8 mouse cellular contexts compared by ENCODE assay signal in genomic region chr4:105109990-105110683, GRCm38 (mm10). TPM values are rescaled to one million over a fixed set of nuclear protein-coding genes. Genes with fewer than 3 reads are reported as not detected.
DNase-seq lines count a peak whose midpoint lies in the region; ATAC-seq and TF ChIP-seq lines count a peak whose summit lies in the region.

No protein-coding gene starts in this region.

- peak overlapping the region; percentile 58 for H3K4me3 ChIP-seq in kidney, postnatal 0 days (replicated peaks; ENCODE audit: low read depth, low read length)
- peak overlapping the region; percentile 65 for H3K4me3 ChIP-seq in stomach, embryonic 16.5 days (replicated peaks; ENCODE audit: low read length)

- peak overlapping the region; percentile 72 for H3K9ac ChIP-seq in kidney, postnatal 0 days (ENCODE audit: low read depth, low read length)
- H3K9ac ChIP-seq in stomach, embryonic 16.5 days (ENCODE audit: low read length): peak overlapping the region; percentile 83

- H3K4me1 ChIP-seq in kidney, postnatal 0 days (replicated peaks; ENCODE audit: insufficient read depth, low read length): no peaks in the 10 kb centered on the region
- peaks cover 11% of the 10 kb centered on the region; the same call in 1 of the 2 replicates for H3K4me1 ChIP-seq in stomach, embryonic 16.5 days (ENCODE audit: control insufficient read depth, insufficient read depth, low read length)

- peak; percentile 13 for DNase-seq in kidney, postnatal 0 days (ENCODE audit: low spot score)
- DNase-seq in kidney, adult 11 months: no peak
- DNase-seq in cerebellum, adult 11 months: peak; percentile 48
- DNase-seq in forelimb bud, embryonic 11.5 days (ENCODE audit: low read depth, low spot score): peak; percentile 26
- peak; percentile 29 to 43 for DNase-seq in layer of hippocampus, postnatal 36 days
- DNase-seq in spleen, postnatal 14 days (ENCODE audit: low spot score in 2 of 2): no peak

- H3K9me3 ChIP-seq in kidney, postnatal 0 days (replicated peaks; ENCODE audit: low read length): no peaks in the 10 kb centered on the region
- no peaks in the 10 kb centered on the region for H3K9me3 ChIP-seq in stomach, embryonic 16.5 days (replicated peaks; ENCODE audit: control insufficient read depth, low read length)

- peak; percentile 44 for ATAC-seq in kidney, postnatal 0 days (replicated peaks; ENCODE audit: low FRiP score, low read depth)
- ATAC-seq in megakaryocyte-erythroid progenitor cell, adult 5-6 weeks (replicated peaks; ENCODE audit: low FRiP score, low TSS enrichment, poor library complexity, severe bottlenecking): peak; percentile 9; the same call in 1 of the 2 replicates
- peak; percentile 62 for ATAC-seq in stomach, embryonic 16.5 days (ENCODE audit: insufficient read depth, low FRiP score)

- peak overlapping the region; percentile 95 for H3K4me2 ChIP-seq in kidney, postnatal 0 days (ENCODE audit: low read length)
- peak overlapping the region; percentile 95 for H3K4me2 ChIP-seq in stomach, embryonic 16.5 days (ENCODE audit: low read depth, low read length)

- no peaks in the 10 kb centered on the region for H3K27me3 ChIP-seq in kidney, postnatal 0 days (ENCODE audit: insufficient read depth, low read length)
- no peaks in the 10 kb centered on the region for H3K27me3 ChIP-seq in stomach, embryonic 16.5 days (ENCODE audit: control insufficient read depth, insufficient read depth, low read length)

- 3% methylated on average over 21 of the region's 24 CpGs for WGBS in kidney, postnatal 0 days
- WGBS in stomach, embryonic 16.5 days: 3% methylated on average over 23 of the region's 24 CpGs

- no peaks in the 10 kb centered on the region for H3K36me3 ChIP-seq in kidney, postnatal 0 days (ENCODE audit: insufficient read depth, low read length)
- no peaks in the 10 kb centered on the region for H3K36me3 ChIP-seq in stomach, embryonic 16.5 days (ENCODE audit: control insufficient read depth, insufficient read depth, low read length)

- TF ChIP-seq CTCF in kidney, postnatal 0 days (IDR thresholded peaks at IDR 0.05; ENCODE audit: low read depth): no peak

- peak overlapping the region; percentile 90 for H3K27ac ChIP-seq in kidney, postnatal 0 days
- no peak overlapping the region; the same call in 1 of the 2 replicates for H3K27ac ChIP-seq in stomach, embryonic 16.5 days (ENCODE audit: low read length)

RNA-seq across cellular contexts. Expression of gene Prkaa2, which starts 0.4 kb away (rescaled TPM):
- polyA plus RNA-seq in kidney, postnatal 0 days (2015; fragmentation: Nextera tagmentation; extraction: Ambion mirVana): 14.0 and 15.3 TPM in 2 replicates
- total RNA-seq in layer of hippocampus, postnatal 36 days (2021): 10 to 100 TPM; 17.0 to 17.8 TPM
- total RNA-seq in megakaryocyte-erythroid progenitor cell, adult 5-6 weeks (2014; fragmentation: Nextera tagmentation): 0.04 TPM in 1 of 2 replicates, not detected in the other
- not detected in 2 replicates for total RNA-seq in megakaryocyte-erythroid progenitor cell, adult 5-6 weeks (2017)
- 2.5 and 3.0 TPM in 2 replicates for polyA plus RNA-seq in stomach, embryonic 16.5 days (2015; fragmentation: Nextera tagmentation; extraction: Ambion mirVana)

RNA-seq across cellular contexts. Expression of gene Plpp3, which starts 47.0 kb away (rescaled TPM):
- polyA plus RNA-seq in kidney, postnatal 0 days (2015; fragmentation: Nextera tagmentation; extraction: Ambion mirVana): 77.4 and 79.6 TPM in 2 replicates
- total RNA-seq in layer of hippocampus, postnatal 36 days (2021): 100 to 1,000 TPM; 185 to 202 TPM
- total RNA-seq in megakaryocyte-erythroid progenitor cell, adult 5-6 weeks (2014; fragmentation: Nextera tagmentation): 0.47 and 0.94 TPM in 2 replicates
- total RNA-seq in megakaryocyte-erythroid progenitor cell, adult 5-6 weeks (2017): 0.72 TPM in 1 of 2 replicates, not detected in the other
- polyA plus RNA-seq in stomach, embryonic 16.5 days (2015; fragmentation: Nextera tagmentation; extraction: Ambion mirVana): 65.3 and 69.9 TPM in 2 replicates

Comparison
In these comparisons a context has a peak if more than half of its experiments do, and no peak if none do; other contexts are left out.
1. DNase-seq: peak in kidney, postnatal 0 days (single experiment), cerebellum, adult 11 months (single experiment), forelimb bud, embryonic 11.5 days (single experiment) and layer of hippocampus, postnatal 36 days (2 of 2); none in kidney, adult 11 months (single experiment) and spleen, postnatal 14 days (0 of 2).
2. ATAC-seq: peak in every context shown above with its lines; median percentile 62 in stomach, embryonic 16.5 days; 44 in kidney, postnatal 0 days; 9 in megakaryocyte-erythroid progenitor cell, adult 5-6 weeks.
3. RNA of gene Prkaa2, which starts 0.4 kb away (total RNA-seq): 17.0 to 17.8 TPM in layer of hippocampus, postnatal 36 days; 0.04 TPM in megakaryocyte-erythroid progenitor cell, adult 5-6 weeks; every median in the first group is over 10 times any median in the second.
4. RNA of gene Plpp3, which starts 47.0 kb away (total RNA-seq): 185 to 202 TPM in layer of hippocampus, postnatal 36 days; 0.47 to 0.94 TPM in megakaryocyte-erythroid progenitor cell, adult 5-6 weeks; every median in the first group is over 10 times any median in the second.